Mouse (Mus musculus): ENCODE results near the gene Rab9.
A peak's percentile ranks its signal among the peaks of the same experiment; 100 is the strongest.

Gene Rab9

GRCm38 (mm10) chrX:166453532-166453931 is 26.1 kb downstream of the Rab9 start:
- DNase-seq (ENCODE audit: low read depth) = peak; percentile 39

DNA sequence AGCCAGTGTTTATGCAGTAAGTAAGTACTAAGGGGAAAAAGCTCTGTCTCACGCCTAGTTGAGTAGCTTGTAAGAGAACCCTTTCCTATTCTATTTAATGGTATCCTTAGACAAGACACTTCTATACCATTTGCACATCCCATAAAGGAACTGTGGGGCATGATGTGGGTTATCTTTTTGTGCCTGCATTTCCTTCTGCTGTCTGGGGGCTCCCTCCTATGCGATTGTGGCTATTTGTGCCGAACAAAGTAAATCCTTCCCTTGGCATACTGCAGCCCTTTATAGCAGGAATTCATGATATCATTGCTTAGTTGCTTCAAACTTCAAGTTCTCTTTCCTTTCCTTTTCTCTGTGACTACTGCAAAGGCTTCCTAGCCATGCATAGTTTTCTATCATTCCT is 35.1 kb downstream of the Rab9 start:
- no peak for DNase-seq (ENCODE audit: low read depth)

GRCm38 (mm10) chrX:166440616-166441063 is 39.0 kb downstream of the Rab9 start, which contains the start of gene Ofd1:
Ofd1 (minus strand) TSS chrX:166440704.
- peak; percentile 91 for DNase-seq (ENCODE audit: low read depth)

GRCm38 (mm10) chrX:166440036-166440615 is 39.5 kb downstream of the Rab9 start, which contains the start of gene Trappc2:
Trappc2 (plus strand) TSS chrX:166440574.
- peak; percentile 34 for DNase-seq (ENCODE audit: low read depth)

DNA sequence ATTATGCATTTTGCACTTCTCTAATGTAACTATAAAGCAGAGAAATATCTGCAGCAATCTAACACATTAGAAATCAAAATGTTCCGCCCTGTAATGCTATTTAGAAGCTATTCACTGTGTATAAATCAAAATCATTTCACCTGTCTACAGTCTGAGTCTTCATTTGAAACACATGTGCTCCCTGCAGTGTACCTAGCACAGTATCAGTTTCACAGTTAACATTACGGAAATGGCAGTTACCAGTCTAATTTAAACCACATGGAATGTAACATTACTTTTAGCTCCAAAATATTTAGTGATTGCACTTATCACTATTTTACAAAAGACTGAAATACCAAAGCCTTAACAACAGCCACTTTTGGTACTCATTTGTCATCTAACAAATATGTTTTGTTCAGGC is 44.9 kb downstream of the Rab9 start:
- no peak for DNase-seq (ENCODE audit: low read depth)

GRCm38 (mm10) chrX:166416196-166416595 is 63.5 kb downstream of the Rab9 start:
- peak; percentile 37 for DNase-seq (ENCODE audit: low read depth)

DNA sequence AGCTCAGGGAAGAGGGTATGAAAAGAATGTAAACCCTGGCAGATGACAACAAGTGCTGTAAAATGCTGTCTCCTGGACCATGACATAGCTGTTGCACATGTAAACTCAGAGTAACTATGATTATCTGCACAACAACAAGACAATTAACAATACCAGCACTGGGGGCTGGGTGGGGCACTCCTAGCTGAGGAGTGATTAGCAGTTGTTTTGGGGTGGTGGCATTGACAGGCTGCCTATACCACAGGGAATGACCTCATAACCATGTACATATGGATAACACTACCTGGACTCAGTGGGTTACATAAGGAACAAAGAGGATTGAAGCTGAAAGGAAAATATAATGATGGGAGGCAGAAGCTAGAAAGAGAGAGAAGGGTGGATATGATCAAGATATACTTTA is 71.8 kb downstream of the Rab9 start:
- no peak for DNase-seq (ENCODE audit: low read depth)
